Mouse (Mus musculus) CH12.LX (cell line): ENCODE measurements around the gene Tulp2. TPM values are rescaled to one million over a fixed set of nuclear protein-coding genes. Genes with fewer than 3 reads are reported as not detected.

Source experiments
- DNase-seq: peaks from one replicate; pipeline ENCODE4 v3.0.0-alpha.2; 2013; ENCODE audit errors: extremely low read depth
- H3K27ac ChIP-seq: 2 replicates; pipeline ENCODE4 v1.5.1; 2012; ENCODE audit warnings: low read depth, mild to moderate bottlenecking, control low read depth, moderate library complexity; ENCODE audit not compliant: insufficient read depth
- H3K27me3 ChIP-seq: replicated peaks from 2 replicates; pipeline ENCODE3; 2012; ENCODE audit warnings: inconsistent platforms
- H3K36me3 ChIP-seq, 2 experiments: replicated peaks in 1 of 2; 2 replicates each; pipeline versions ENCODE3 to v1.6.1; 2012; ENCODE audit warnings: inconsistent platforms in 1 of 2, low read length in 1 of 2, mild to moderate bottlenecking in 1 of 2, mixed read lengths in 1 of 2, moderate library complexity in 1 of 2; ENCODE audit not compliant: control insufficient read depth in 1 of 2, insufficient read depth in 1 of 2
- H3K4me1 ChIP-seq, 2 experiments: 2 replicates each; pipeline ENCODE4 v1.6.1; 2012; ENCODE audit warnings: inconsistent platforms in 1 of 2, moderate library complexity in 1 of 2; ENCODE audit not compliant: insufficient read depth in 2 of 2, control insufficient read depth in 1 of 2
- H3K4me2 ChIP-seq: 2 replicates; pipeline ENCODE4 v1.6.1; 2012; ENCODE audit warnings: low read depth, mild to moderate bottlenecking, control low read depth; ENCODE audit not compliant: poor library complexity, insufficient read depth, severe bottlenecking
- H3K4me3 ChIP-seq, 3 experiments: fragments of 150-350 bp in 1 of 3; sonication (generic) in 1 of 3; replicated peaks in 1 of 3; 2 replicates each; pipeline versions ENCODE3 to v1.5.1; 2011 to 2012; ENCODE audit warnings: low read depth in 2 of 3, low read length in 2 of 3, mild to moderate bottlenecking in 2 of 3, moderate library complexity in 2 of 3, control low read depth in 1 of 3, improper control_type of control experiment in 1 of 3, inconsistent platforms in 1 of 3, mixed read lengths in 1 of 3; ENCODE audit not compliant: poor library complexity in 1 of 3
- H3K79me2 ChIP-seq: replicated peaks from 2 replicates; pipeline ENCODE4 v1.6.1; 2012; ENCODE audit warnings: mild to moderate bottlenecking, moderate library complexity; ENCODE audit not compliant: control insufficient read depth, poor library complexity, insufficient read depth, severe bottlenecking; ENCODE audit errors: extremely low read depth
- H3K9ac ChIP-seq: 2 replicates; pipeline ENCODE4 v1.6.1; 2012; ENCODE audit warnings: low read depth, mild to moderate bottlenecking, control low read depth, moderate library complexity; ENCODE audit not compliant: insufficient read depth
- H3K9me3 ChIP-seq: replicated peaks from 2 replicates; pipeline ENCODE3; 2012; ENCODE audit warnings: low read length, inconsistent platforms, mixed read lengths
- BHLHE40 ChIP-seq: IDR thresholded peaks from 2 replicates; pipeline ENCODE4 v1.6.1; 2011; ENCODE audit warnings: mild to moderate bottlenecking, low read depth, low read length, improper control_type of control experiment
- CHD1 ChIP-seq: IDR thresholded peaks from 2 replicates; pipeline ENCODE4 v1.6.1; 2012; ENCODE audit warnings: low read depth, low read length, improper control_type of control experiment, inconsistent platforms
- CHD2 ChIP-seq: IDR thresholded peaks from 2 replicates; pipeline ENCODE4 v1.6.1; 2011; ENCODE audit warnings: low read length, improper control_type of control experiment
- E2F4 ChIP-seq: IDR thresholded peaks from 2 replicates; pipeline ENCODE4 v1.6.1; 2011; ENCODE audit warnings: low read depth, low read length, improper control_type of control experiment; ENCODE audit not compliant: insufficient replicate concordance
- ELF1 ChIP-seq: IDR thresholded peaks from 2 replicates; pipeline ENCODE4 v1.6.1; 2014; ENCODE audit warnings: low read depth, mild to moderate bottlenecking, inconsistent platforms, low read length, improper control_type of control experiment
- GABPA ChIP-seq: IDR thresholded peaks from 2 replicates; pipeline ENCODE4 v1.6.1; 2012; ENCODE audit warnings: low read depth, low read length, improper control_type of control experiment, inconsistent platforms; ENCODE audit not compliant: insufficient replicate concordance
- HCFC1 ChIP-seq: IDR thresholded peaks from 2 replicates; pipeline ENCODE4 v1.6.1; 2012; ENCODE audit warnings: low read depth, mild to moderate bottlenecking, inconsistent platforms, low read length, improper control_type of control experiment
- IRF4 ChIP-seq: IDR thresholded peaks from 2 replicates; pipeline ENCODE4 v1.6.1; 2014; ENCODE audit warnings: low read depth, mild to moderate bottlenecking, inconsistent platforms, low read length, improper control_type of control experiment
- JUN ChIP-seq: IDR thresholded peaks from 2 replicates; pipeline ENCODE4 v1.6.1; 2011; ENCODE audit warnings: low read depth, mild to moderate bottlenecking, low read length, improper control_type of control experiment, moderate library complexity; ENCODE audit not compliant: insufficient read depth
- JUND ChIP-seq: conservative IDR thresholded peaks from 2 replicates; pipeline ENCODE4 v1.6.1; 2011; ENCODE audit warnings: low read depth, low read length, improper control_type of control experiment
- MYC ChIP-seq: IDR thresholded peaks from 2 replicates; pipeline ENCODE4 v1.6.1; 2011; ENCODE audit warnings: low read depth, mild to moderate bottlenecking, improper control_type of control experiment, low read length
- PAX5 ChIP-seq: IDR thresholded peaks from 2 replicates; pipeline ENCODE4 v1.6.1; 2012; ENCODE audit warnings: low read length, inconsistent platforms, mixed read lengths
- POLR2A ChIP-seq: IDR thresholded peaks from 2 replicates; pipeline ENCODE4 v1.6.1; 2011; ENCODE audit warnings: low read depth, mild to moderate bottlenecking, improper control_type of control experiment, low read length
- RAD21 ChIP-seq: IDR thresholded peaks from 2 replicates; pipeline ENCODE4 v1.6.1; 2011; ENCODE audit warnings: low read depth, mild to moderate bottlenecking, low read length, improper control_type of control experiment, moderate library complexity
- RCOR1 ChIP-seq: conservative IDR thresholded peaks from 2 replicates; pipeline ENCODE4 v1.6.1; 2012; ENCODE audit warnings: low read depth, mild to moderate bottlenecking, inconsistent platforms, low read length, improper control_type of control experiment
- SMC3 ChIP-seq: IDR thresholded peaks from 2 replicates; pipeline ENCODE4 v1.6.1; 2011; ENCODE audit warnings: low read depth, low read length, improper control_type of control experiment
- dilution Hi-C: fragments of 300-500 bp; cut with MboI; formaldehyde crosslinking; loops from 2 replicates; pipeline ENCODE4 v1.14.3; 2020; ENCODE audit warnings: low sequenced_read_pairs; ENCODE audit not compliant: extremely low pct_unique_long_range_greater_than_20kb, extremely low pct_ligation_motif_present
- in situ Hi-C: fragments of 300-500 bp; cut with MboI; formaldehyde crosslinking; loops from 3 replicates; pipeline ENCODE4 v1.14.3; 2019; ENCODE audit warnings: low sequenced_read_pairs, low pct_ligation_motif_present, low pct_unique_long_range_greater_than_20kb, mixed read lengths
- polyA plus RNA-seq: library from polyadenylated mRNA; unstranded; fragments of >175 nt; gene quantifications from 2 replicates; pipeline ENCODE4 v1.2.1, GENCODE M21; 2012; ENCODE audit warnings: low read depth; ENCODE audit not compliant: insufficient read length
- total RNA-seq, 2 experiments: library from RNA; depleted of rRNA; stranded (reverse); fragments of 300-350 nt in 1 of 2; fragments of >200 nt in 1 of 2; gene quantifications; 2 replicates each; pipeline ENCODE4 v1.2.3; 2012 to 2014

Gene Tulp2
- total and polyA plus RNA-seq, 3 experiments = 0.13 TPM; not detected in 2

GRCm38 (mm10) chr7:45538163-45539041 lies 56.7 kb downstream of the Tulp2 start:
- no peak for DNase-seq
- dilution Hi-C loops = no loop called here
- Histone ChIP-seq H3K79me2 (no peaks in the 10 kb centered on the region), H3K4me2 (no peak overlapping the region), H3K4me1 (no peaks in the 10 kb centered on the region), H3K9ac (no peak overlapping the region), H3K4me3 (no peak overlapping the region), H3K27ac (no peak overlapping the region), H3K27me3 (peaks cover 7% of the 10 kb centered on the region), H3K36me3 (no peaks in the 10 kb centered on the region), H3K9me3 (no peaks in the 10 kb centered on the region)
- TF ChIP-seq HCFC1 = peak; percentile 39; the same call in 1 of the 2 replicates
- no peak for TF ChIP-seq POLR2A
- in situ Hi-C loops = no loop called here

- in situ Hi-C loops = no loop called here
- H3K9ac ChIP-seq = no peak overlapping the region
- H3K36me3 ChIP-seq = no peaks in the 10 kb centered on the region
- DNase-seq = no peak
- dilution Hi-C loops = no loop called here
- no peak for TF ChIP-seq ELF1
- TF ChIP-seq JUN = no peak
- no peak for TF ChIP-seq GABPA
- TF ChIP-seq CHD1 = no peak
- no peak for TF ChIP-seq CHD2
- no peak for TF ChIP-seq RCOR1
- no peak for TF ChIP-seq E2F4
- TF ChIP-seq RAD21 = no peak
- no peak for TF ChIP-seq IRF4
- TF ChIP-seq BHLHE40 = no peak
- no peak for TF ChIP-seq MYC
- no peak for TF ChIP-seq POLR2A
- no peak for TF ChIP-seq PAX5
- TF ChIP-seq SMC3 = no peak
- TF ChIP-seq JUND = no peak
- H3K4me3 ChIP-seq = no peak overlapping the region
- H3K79me2 ChIP-seq = no peaks in the 10 kb centered on the region
- no peak overlapping the region for H3K27ac ChIP-seq
- no peak overlapping the region for H3K4me2 ChIP-seq
- peaks cover 1% of the 10 kb centered on the region for H3K27me3 ChIP-seq
- no peaks in the 10 kb centered on the region for H3K9me3 ChIP-seq
- no peaks in the 10 kb centered on the region for H3K4me1 ChIP-seq
Observed at GRCm38 (mm10) chr7:45539095-45539494, 57.4 kb downstream of the Tulp2 start.
